Mouse (Mus musculus): ENCODE results near the gene H6pd.

GRCm38 (mm10) chr4:150008853-150009586, at the start of gene H6pd:
- TF ChIP-seq USF1 (IDR thresholded peaks at IDR 0.05; ENCODE audit: low read depth) (no peak), REST (IDR thresholded peaks at IDR 0.05; ENCODE audit: insufficient read depth, insufficient read length) (no peak), POLR2A (IDR thresholded peaks at IDR 0.05; ENCODE audit: insufficient read length, low read depth) (peak; percentile 94), CEBPB (IDR thresholded peaks at IDR 0.05; ENCODE audit: insufficient read depth, poor library complexity, severe bottlenecking) (0 out of 2 replicates have a peak, but pooled peaks have one; percentile 36), E2F4 (IDR thresholded peaks at IDR 0.05; ENCODE audit: insufficient read depth) (peak; percentile 26), TCF12 (IDR thresholded peaks at IDR 0.05; ENCODE audit: insufficient read depth, poor library complexity, severe bottlenecking) (no peak), POLR2AphosphoS2 (IDR thresholded peaks at IDR 0.05; ENCODE audit: insufficient read length, low read depth) (peak; percentile 95)

Measured in myocyte (in vitro differentiated cells).